Mouse (Mus musculus) adipocyte (in vitro differentiated cells): ENCODE data around the gene Ina.
"Not testable (repeated sequence)": the region's sequence is repeated elsewhere in the genome, so short reads cannot be mapped to it uniquely, and the experiment has no call there.

Experiments
- DNase-seq: peaks from one replicate; pipeline ENCODE4 v3.0.0-alpha.2; 2016; ENCODE audit warnings: low spot score

The Ina gene

GRCm38 (mm10) chr19:47014447-47015381 lies at the start of gene Ina, which contains the start of gene Nt5c2:
Ina (plus strand) TSS chr19:47014698.
Nt5c2 (minus strand) TSS chr19:47015153.
- no peak for DNase-seq

DNA sequence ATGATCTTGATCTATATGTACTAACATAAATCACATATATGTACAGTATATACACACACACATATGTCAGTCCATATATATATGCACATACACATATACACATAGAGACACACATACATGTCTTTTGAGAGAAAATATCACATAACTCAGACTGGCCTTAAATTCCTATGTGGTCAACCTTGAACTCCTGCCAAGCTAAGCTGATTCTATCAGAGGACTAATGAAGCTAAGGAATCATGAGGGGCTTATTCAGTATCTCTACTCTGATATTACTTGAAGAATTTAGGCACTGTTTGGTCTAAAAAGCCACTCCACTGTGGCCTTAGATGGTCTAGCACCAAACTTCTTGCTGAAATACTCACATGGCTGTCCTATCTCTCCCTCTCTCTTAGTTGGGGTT lies 49.0 kb upstream of the Ina start:
- no peak for DNase-seq

DNA sequence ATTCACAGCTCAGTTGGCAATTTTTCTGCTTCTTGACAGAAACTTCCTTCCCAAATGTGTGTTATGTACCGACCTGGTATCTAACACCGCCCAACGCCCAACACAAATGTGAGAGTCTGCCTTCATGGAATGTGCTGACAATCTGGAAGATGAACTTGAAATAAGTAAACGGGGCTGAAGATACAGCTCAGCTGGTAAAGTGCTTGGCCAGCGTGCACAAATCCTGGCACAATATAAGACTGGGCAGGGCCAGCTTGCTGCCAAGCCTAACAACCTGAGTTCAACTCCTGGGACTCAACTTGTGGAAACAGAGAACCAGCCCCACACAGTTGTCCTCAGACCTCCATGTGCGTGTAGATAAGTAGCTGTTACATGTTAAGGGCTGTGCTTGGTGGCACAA lies 48.2 kb upstream of the Ina start:
- peak; percentile 45 for DNase-seq

DNA sequence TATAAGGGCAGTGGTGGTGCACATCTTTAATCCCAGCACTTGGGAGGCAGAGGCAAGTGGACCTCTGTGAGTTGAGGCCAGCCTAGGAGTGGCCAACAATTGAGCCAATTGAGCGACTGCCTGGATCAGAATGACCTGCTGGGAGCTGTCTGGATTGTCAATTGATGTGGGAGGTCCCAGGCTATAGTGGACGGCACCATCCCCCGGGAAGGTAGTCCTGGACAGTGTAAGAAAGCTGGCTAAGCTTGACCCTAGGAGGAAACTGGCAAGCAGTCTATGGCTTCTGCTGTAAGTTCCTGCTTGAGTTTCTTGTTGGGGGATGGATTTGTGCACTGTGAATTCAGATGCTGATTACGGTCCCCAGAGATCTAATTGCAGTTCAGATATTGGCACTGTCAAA lies 46.6 kb upstream of the Ina start:
- DNase-seq = peak; percentile 49

DNA sequence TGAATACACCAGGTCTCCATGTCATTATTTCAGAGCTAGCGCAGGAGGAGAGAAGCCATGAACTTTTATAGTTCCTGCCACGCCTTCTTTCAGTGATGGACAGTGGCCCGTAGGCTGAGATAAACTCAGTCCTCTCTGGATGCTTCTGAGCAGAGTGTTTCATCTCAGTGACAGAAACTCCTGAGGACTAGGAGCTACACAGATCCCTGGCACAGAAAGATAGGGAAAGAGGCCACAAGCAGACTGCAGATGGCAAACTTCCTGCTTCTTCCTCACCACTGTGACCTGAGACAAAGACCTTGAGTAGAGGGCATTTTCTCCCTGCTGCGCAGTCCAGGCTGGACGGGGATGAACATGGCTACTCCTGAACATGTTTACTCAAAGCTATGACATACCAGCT lies 45.7 kb upstream of the Ina start:
- DNase-seq = no peak

DNA sequence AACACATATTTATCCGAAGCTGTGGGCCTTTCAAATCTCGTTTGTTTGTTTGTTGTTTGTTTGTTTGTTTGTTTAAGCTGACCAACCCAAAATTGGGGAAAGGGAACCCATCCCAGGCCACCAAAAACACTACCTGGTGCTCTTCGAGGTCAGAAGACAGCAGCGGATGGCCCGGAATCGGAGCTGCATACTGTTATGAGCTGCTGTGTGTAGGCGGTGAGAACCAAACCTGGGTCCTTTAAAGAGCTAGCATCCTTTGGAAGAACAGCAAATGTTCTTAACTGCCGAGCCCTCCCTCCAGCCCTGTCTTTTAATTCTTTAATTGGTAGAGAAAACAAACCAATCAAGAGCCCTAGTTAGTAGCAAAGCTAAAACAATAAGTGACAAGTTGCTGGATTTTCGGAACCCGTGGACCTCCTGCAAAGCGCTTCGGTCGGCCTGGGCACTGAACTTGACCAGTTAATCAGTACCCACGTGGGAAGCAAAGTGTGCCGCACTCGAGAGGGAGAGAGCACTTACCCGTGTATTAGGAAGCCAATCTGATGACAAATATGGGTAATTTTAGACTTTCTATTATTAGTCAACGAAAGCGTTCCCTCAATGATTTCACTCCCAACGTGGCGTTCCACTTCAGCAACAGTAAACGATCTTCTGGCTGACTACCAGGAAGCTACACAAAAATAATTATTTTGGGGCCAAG lies 45.1 kb upstream of the Ina start:
- no peak for DNase-seq

DNA sequence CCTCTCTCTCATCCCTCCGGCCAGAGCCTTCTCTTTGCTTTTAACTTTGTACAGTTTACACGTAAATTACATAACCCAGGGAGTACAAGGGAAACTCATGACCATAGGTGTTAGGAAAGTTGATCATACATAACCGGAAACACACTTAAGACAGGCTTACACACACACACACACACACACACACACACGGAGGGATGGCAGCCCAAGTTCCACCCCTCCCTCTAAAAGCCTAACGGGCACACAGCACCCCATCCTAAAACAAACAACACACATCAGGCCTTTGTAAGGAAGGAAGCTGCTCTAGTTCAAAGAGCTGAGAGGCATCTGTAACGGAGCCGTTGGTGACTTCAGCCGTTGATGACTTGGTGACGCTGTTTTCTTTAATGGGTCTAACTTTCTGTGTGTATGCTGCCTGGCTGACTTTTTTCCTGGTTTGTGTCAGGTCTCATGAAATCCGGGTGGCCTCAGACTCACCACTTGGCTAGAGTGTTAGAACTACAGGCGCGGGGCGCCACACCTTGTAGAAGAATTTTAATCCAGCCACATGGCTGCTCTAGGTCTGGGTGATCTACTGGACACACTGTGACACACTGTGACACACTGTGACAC lies 44.3 kb upstream of the Ina start:
- DNase-seq = no peak

- no peak for DNase-seq
These were observed 43.3 kb upstream of the Ina start for GRCm38 (mm10) chr19:46971051-46971689.

- no peak for DNase-seq
These were observed 42.8 kb upstream of the Ina start for GRCm38 (mm10) chr19:46971712-46972111.

- no peak for DNase-seq
These were observed 42.3 kb upstream of the Ina start for GRCm38 (mm10) chr19:46972159-46972558.

GRCm38 (mm10) chr19:46975565-46975964 lies 38.9 kb upstream of the Ina start:
- DNase-seq = peak; percentile 67

DNA sequence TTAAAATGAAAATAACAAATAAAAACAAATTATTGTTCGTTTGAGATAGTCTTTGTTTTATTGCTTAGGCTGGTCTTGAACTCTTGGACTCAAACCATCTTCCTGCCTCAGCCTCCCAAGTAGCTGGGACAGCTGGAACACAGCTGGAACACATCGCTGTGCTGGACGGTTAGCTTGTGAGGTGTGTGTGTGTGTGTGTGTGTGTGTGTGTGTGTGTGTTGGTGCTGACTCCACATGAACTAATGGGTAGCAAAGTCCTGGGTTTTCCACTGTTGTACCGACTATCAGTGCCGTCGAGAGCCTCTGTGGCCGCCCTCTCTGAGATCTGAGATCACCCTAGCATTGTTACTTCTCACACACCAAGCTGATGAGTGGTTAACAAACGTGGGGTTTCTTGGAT lies 38.5 kb upstream of the Ina start:
- DNase-seq = no peak

DNA sequence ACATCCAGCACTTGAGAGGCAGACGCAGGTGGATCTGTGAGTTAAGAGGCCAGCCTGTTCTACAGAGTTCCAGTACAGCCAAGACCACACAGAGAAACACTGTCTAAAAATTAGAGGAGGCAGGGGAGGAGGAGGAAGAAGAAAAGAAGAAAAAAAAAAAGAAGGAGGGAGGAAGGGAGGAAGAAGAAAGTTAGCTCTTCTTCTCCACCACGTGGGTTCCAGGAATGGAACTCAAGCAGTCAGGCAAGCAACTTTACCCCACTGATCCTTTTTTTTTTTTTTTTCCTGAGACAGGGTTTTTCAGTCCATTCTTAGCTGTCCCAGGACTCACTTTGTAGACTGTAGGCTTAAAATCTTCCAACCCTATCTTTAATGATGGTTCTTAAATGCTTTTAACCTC lies 37.8 kb upstream of the Ina start:
- DNase-seq = peak; percentile 39

DNA sequence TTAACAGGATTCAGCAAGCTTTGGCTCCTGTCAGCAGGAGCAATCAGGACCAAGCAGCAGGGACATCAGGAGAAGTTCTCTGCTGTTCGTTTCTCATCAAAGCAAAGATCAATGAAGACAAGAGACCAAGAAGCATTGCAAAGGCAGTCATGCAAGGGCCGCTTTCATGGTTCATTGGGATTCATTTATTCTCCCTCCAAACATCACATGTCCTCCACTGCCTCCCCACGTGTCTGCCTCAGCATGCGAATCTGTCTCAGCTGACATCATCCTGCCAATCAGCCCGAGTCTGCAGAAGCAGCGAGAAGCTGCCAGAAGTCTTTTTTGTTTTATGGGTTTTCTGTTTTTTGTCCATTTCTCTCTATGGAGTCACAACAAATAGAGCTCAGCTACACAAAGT lies 37.0 kb upstream of the Ina start:
- no peak for DNase-seq

GRCm38 (mm10) chr19:46978069-46978468 lies 36.4 kb upstream of the Ina start:
- not testable (repeated sequence) for DNase-seq

- DNase-seq = peak; percentile 85
These were observed 35.3 kb upstream of the Ina start for GRCm38 (mm10) chr19:46978920-46979780.

DNA sequence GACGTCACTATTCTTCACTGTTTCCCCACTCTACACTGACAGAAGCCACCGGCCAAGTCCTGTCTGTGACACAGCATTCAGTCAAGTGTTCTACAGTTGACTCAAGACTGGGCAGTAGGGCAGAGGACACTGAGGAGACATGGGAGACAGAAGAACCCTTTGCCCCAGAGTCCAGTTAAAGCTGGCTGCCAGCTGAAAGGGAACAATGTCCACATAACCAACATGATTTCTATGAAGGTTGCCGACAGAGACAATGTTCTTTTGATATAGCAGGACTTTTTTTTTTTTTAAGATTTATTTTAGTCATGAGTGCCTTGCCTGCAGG lies 34.8 kb upstream of the Ina start:
- peak; percentile 89 for DNase-seq

- no peak for DNase-seq
These were observed 33.0 kb upstream of the Ina start for GRCm38 (mm10) chr19:46981462-46981861.

DNA sequence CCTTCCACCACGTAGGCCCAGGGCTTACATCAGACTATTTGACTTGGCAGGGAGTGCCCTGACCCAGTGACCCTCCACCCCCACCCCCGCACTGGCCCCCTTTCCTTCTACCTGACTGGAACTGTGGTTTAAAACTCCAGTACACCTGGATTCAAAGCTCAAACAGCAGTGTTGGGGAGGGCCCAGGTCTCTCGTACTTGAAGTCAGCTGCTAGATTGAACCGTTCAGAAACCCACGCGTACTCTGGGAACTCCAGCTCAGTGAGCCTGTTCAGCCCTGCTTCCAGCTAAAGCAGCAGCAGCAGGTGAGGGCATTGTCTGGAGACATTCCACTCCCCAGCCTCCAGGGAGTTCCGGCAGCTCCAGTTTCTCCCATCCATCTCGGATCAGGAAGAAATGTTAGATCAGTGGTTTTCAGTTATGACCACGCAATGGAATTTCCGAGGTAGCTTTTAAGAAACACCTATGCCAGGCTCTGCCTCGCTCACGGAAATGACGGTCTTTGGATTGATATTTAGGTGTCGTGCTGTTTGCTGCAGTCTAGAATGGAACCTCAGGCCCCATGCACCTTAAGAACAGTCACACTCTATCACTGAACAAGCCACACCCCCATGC lies 31.0 kb upstream of the Ina start:
- DNase-seq = no peak

GRCm38 (mm10) chr19:46983966-46984380 lies 30.5 kb upstream of the Ina start:
- DNase-seq = no peak
